Mouse (Mus musculus): ENCODE results near the gene Mnat1. TPM values are rescaled to one million over a fixed set of nuclear protein-coding genes. Genes with fewer than 3 reads are reported as not detected.
A peak's percentile ranks its signal among the peaks of the same experiment; 100 is the strongest.
"Not testable (repeated sequence)": the region's sequence is repeated elsewhere in the genome, so short reads cannot be mapped to it uniquely, and the experiment has no call there.

Mnat1 gene
- 10 to 100 TPM; 22.5 to 24.1 (median 23.4) TPM for total RNA-seq (2022)

DNA sequence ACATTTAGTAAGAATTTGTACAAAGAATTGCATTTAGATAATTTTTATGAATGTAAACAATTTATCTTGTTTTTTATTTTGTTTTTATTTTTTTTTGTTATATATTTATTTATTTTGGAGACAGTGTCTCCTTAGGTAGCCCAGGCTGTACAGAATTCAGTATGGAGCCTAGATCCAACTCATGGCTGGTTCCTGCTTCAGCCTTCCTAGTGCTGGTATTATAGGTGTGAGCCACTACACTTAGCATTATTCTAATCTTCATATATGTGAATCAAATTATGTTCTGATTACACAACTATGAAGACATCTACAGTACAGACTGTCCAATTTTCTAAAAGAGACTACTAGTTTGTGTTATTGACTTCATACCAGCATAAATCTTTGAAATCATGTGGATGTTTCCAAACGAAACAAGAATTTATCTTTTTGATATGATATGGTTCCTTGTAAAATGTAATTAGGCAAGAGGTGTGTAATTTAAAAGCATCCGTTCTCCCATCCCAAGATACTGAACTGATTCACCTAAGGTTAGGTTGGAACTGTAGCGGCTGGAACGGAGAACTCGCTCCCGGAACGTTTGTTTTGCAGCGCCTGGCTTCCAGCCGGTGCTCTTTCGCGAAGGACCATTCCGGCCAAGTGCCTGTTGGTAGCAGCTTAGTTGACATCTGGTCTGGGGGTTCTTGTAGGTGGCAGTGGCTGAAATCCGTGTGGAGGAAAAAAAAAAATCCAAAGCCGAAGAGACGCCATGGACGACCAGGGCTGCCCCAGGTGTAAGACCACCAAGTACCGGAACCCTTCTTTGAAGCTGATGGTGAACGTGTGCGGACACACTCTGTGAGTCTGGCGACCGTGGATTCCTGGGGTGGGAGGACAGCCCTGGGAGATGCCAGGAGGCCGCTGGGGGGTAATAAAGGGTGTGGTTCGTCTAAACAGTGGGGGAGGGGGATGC, at the start of gene Mnat1:
Gene Mnat1 (plus strand): TSS at position 625 of the 949 bp plus-strand sequence.
- peak; percentile 47 to 77 for DNase-seq (ENCODE audit: low spot score in 2 of 2)

DNA sequence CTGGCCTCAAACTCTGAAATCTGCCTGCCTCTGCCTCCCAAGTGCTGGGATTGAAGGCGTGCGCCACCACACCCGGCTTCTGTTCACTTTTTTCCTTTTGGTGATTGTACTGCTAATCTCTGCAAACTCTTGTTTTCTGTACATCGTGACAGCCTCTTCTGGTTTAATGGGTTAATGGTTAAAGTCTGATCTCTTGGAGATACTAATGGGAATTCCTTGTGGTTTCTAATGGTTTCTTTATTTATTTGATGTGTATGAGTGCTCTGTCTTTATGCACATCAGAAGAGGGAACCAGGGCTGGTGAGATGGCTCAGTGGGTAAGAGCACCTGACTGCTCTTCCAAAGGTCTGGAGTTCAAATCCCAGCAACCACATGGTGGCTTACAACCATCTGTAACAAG, 41.7 kb upstream of the Mnat1 start:
- not testable (repeated sequence) for DNase-seq (ENCODE audit: low spot score in 2 of 2)

DNA sequence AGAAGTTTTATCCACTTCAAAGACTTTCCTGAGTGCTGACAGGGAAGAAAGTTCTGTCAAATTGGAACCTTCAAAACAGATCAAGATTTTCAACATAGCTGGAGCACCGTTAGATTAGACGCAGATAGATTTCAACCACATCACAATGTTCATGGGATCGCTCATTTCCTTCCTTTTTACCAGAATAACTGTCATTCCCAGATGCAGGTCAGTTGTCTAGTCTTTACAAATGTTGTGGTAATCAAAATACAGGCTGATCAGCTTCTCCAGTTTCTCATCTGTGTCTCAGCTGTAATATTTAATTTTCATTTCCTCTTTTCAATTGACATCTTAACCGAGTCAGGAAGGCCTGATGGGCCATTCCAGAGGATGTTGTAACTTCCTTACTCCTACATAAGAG, 39.7 kb upstream of the Mnat1 start:
- DNase-seq (ENCODE audit: low spot score in 2 of 2), result no peak

DNA sequence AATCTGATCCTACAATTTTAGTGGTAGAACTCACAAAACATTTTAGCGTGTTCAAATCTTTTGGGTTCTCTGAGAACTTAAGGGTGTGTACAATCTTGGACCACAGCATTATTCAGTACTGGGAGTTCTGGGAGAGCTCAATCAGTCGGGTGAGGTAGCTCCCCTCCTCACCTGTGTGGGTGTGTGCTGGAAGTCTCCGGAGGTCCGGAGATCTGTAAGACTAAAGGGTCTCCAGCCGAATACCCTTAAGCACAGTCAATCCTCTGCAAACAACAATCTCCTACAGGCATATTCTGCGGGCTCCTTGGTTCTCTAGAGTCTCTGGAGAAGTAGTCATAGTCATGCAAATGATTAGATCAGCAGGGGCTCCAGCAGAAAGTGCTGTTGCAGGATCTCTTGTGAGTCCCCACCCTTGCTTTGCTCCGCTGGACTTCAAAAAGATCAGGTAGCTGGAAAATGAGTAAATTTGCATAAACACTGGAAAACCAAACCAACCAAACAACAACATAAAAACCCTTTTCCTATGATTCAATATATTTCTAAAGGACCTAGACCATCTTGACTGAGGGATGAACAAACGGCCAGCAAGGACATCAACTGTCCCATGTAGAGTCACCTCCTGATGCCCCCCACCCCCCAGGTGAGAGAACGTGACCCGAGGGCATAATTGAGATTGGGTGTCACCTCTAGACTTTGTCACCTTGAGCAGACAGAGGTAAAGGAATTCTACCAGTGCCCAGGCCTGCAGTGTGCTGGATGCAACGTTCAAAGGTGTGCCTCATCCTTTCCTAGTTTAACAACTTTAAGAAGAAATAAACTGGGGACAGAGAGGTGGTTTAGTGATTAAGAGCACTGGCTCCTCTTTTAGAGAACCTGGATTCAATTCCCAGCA, 37.5 kb upstream of the Mnat1 start:
- DNase-seq (ENCODE audit: low spot score in 2 of 2), result no peak

DNA sequence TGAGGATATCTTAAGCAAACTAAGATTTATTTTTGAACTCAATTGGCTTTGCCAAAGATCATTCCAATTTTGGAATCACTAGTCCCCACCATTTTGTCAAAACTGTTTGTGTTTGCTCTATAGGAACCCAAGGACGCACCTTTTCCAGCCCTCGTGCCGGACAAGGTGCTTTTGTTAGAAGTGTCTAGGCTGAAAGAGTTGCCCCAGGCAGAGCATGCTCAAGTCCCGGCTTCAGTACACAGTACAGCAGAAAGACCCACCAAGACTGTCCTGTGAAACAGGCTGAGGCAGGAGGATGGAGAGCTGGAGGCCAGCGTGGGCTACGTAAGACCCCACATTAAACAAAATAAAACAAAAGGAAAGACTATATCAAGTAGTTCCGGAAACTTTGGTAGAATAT, 36.4 kb upstream of the Mnat1 start:
- DNase-seq (ENCODE audit: low spot score in 2 of 2), result no peak

DNA sequence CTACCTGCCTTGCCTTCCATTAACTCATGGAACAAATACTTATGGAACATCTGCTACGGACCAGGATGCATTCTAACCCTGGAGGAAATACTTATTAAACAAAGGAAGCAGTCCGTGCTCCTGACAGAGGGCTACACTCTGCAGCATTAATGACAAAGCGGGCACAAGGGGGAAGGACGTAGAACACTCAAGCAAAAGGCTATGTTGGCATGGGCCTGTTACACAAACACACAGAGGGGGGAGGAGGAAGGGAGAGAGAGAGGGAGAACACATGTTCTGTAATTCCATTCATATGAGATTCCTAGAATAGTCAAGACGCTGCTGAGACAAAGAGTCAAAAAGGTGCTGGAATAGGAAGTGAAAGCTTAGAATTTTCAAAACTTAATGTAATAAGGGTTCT, 35.0 kb upstream of the Mnat1 start:
- DNase-seq (ENCODE audit: low spot score in 2 of 2), result no peak

DNA sequence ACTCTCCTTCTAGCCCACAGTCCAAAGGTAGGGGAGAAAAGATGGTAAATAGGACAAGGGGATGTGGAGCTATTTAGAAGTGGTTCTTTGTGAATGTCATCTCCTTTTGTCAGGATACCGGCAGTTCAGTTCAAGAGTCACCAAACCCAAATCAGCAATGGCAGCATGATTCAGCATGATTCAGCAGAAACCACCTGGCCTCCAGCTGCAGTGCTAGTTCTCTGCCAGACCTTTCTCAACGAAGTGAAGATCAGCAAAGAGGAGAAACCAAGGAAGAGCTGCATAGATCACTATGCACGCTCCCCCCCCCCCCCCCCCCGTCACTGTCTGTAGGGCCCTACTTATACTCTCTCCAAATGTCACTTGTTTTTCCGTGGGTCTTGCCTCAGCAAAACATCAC, 34.6 kb upstream of the Mnat1 start:
- DNase-seq (ENCODE audit: low spot score in 2 of 2), result no peak

DNA sequence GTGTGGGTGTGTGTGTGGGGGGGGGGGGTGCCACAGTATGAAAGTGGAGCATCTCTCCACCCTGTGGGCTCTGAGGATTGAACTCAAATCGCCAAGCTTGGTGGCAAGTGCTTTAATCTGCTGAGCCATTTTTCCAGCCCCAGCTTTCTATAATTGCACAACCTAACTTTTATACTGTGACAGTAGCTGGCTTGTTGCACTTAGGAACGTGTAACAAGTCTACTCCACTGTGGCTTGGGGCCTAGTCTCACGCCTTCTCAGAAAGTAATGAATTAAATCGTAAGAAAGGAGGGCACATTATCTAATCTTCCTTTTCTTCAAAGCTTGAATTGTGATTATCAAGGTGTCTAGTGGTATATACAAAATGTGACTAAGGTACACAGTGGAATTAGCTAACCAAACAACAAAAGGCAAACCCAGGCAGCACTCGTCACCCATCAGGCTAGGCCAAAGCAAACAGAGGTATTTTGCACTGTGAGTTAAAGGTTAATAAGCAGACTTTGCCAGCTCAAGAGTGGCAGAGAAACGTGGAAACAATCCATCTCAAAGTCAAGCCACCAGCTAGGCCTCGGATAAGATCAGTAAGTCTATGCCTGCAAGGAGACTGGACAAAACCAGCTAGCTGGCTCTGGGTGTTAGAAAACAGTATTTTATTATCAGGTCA, 32.7 kb upstream of the Mnat1 start:
- no peak for DNase-seq (ENCODE audit: low spot score in 2 of 2)

DNA sequence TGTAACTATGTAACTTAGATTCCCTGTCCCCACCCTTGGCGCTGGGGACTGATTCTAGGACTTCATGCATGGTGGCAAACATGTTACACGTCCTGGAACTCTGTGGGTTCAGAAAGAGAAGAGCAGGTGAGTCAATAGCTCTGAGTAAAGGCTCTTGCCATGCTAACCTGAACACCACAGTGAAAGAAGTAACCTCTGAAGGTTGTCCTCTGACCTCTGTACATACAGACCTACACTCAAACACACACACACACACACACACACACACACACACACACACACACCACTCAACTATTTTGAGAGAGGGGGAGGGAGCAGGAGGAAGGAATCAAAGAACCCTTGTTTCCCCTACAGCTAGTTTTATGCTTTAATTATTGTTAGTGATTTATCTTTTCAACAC, 29.3 kb upstream of the Mnat1 start:
- no peak for DNase-seq (ENCODE audit: low spot score in 2 of 2)

DNA sequence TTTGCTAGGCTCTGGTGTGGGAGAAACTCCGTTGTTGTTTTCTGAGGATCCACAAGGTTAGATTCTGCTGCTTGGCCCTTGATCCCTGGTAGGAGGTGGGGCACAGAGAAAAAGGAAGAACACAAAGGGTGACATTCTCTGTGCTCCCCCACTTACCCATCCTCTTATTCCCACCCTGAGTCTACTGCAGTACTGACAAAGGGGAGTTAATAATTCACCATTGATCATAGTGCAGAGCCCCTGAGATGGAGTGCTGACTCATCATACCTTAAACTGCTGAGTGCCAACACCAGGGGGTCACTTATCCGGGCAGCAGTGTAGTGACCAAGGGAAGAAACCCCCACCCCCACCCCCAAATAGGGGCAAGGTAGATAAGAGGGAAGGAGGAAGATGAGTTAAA, 28.9 kb upstream of the Mnat1 start:
- DNase-seq (ENCODE audit: low spot score in 2 of 2), result no peak

DNA sequence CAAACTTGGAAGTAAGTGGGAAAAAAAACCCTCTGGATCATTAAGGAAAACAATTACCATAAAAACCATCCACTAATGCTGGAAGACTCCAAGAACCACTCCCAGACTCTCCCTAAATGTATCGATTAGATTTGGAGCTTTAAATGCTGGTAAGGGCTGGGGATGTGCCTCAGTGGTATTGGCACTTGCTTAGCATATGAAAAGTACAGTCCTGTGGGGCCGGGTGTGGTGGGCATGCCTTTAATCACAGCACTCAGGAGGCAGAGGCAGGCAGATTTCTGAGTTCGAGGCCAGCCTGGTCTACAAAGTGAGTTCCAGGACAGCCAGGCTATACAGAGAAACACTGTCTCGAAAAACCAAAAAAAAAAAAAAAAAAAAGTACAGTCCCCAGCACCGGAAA, 27.3 kb upstream of the Mnat1 start:
- DNase-seq (ENCODE audit: low spot score in 2 of 2), result not testable (repeated sequence)

DNA sequence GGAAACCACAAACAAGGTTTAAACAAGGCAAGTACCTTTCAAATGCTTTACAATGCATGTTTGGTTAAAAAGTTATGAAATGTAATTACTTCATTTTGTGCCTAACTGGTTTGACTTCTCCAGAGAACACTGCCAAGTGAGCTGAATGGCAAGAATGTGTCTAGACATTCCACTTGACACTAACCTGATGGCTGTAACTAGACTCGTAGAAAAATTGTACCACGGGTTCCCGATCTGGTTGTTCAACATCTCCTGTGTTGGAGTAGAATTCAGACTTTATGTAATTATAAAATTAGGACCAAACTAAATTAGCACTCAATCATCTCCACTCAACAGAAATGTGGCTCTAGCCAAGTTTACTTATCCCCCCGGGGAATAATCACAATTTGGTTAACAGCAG, 24.9 kb upstream of the Mnat1 start:
- no peak for DNase-seq (ENCODE audit: low spot score in 2 of 2)

DNA sequence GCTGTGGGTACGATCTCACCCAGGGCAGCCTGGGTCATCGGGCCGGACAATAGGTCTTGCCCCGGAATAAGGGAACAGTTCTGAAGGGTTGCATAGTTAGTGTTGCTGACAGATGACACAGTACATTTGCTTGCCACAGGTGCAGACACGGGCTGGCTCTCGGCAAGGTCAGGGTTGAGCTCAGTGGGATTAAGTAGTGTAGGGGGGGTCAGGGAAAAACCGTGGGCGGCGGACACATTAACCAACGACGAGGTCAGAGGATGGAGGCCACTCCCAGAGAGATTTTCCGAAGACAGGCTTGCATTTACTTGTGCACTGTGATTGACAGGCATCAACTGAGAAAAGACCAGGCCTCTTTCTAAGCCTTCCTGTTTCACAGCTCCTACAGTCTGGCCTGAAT, 19.8 kb upstream of the Mnat1 start:
- no peak for DNase-seq (ENCODE audit: low spot score in 2 of 2)

DNA sequence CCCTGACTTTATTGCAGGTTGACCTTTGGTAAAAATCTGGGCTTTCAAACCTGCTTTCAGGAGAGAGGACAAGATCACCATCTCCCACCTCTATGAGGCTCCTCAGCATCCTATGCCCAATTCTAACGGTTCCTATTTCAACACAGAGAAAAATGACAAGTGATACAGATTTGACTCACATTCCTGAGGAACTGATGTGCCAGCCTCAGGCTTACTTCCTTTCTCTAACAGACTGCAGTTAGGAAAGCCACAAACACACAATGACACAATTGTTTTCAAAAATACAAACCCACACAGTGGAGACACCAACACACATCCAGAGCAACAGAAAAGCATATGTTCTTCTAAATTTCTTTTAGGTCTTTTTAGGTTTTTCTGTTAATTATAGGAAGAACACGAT, 15.7 kb upstream of the Mnat1 start:
- no peak for DNase-seq (ENCODE audit: low spot score in 2 of 2)

DNA sequence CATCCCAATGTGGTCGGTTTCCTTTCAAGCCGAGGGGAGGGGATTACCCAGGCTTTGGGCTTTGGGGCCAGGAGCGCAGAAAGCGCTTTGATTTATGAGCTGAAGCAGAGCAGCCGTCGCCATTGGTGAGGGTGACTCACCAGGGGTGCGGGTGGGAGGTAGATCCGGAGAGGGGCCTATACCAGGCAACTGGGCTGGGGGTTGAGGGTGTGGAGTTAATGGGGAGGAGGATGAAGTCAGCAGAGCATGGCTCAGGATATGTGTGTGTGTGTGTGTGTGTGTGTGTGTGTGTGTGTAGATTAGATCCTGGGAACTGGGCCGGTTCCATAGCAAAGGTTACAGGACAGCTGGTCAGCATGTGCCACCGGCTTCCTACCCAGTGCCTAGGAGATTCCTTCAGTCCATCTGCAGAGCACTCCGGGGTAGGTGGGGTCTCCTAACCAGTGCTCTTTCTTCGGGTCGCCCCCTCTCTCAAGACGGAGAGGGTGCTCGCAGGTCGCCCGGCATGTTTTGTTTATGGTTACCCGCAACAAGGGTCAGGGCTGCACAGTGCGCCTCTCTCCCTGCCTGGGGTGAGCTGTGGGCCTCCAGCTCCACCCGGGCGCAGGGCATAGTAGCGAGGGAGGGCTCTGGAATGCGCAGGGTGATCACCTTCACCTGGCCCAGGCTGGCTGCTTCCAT, 12.9 kb upstream of the Mnat1 start:
- DNase-seq (ENCODE audit: low spot score in 2 of 2), result no peak

DNA sequence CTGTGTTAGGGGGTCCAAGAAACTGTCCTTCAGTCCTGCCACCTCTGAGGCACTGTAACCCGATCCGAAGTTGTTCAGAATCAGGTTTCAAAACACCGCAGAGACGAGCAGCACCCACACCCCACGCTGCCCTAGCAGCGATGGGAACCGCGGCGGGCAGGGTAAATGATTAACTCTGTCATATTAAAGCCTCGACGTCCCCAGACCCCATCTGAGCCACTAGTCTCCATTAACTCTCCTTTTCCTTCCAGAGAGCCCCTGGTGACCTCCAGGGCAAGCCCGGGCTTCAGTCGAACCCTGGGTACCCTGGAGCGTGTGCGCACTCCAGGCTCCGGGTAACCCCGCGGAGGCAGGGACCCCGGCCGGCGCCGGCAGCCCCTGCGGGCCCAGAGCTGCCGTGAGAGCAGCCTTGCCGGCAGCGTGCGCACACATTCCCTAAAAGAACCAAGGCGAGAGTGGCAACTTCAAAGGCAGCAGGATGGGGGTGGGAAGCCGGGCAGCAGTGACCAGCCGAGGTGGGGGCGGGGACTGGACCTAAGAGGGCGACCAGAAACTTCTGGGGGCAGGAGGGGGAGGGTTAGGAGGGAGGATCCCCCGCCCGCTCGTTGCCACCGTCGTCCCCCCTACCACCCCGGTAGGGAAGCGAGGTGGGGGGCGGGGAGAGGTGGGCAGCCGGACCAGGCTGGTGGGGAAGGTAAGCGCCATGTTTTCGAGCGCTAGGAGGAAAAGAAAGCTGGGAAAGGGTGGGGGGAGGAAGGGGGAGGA, 11.8 kb upstream of the Mnat1 start:
- no peak for DNase-seq (ENCODE audit: low spot score in 2 of 2)

DNA sequence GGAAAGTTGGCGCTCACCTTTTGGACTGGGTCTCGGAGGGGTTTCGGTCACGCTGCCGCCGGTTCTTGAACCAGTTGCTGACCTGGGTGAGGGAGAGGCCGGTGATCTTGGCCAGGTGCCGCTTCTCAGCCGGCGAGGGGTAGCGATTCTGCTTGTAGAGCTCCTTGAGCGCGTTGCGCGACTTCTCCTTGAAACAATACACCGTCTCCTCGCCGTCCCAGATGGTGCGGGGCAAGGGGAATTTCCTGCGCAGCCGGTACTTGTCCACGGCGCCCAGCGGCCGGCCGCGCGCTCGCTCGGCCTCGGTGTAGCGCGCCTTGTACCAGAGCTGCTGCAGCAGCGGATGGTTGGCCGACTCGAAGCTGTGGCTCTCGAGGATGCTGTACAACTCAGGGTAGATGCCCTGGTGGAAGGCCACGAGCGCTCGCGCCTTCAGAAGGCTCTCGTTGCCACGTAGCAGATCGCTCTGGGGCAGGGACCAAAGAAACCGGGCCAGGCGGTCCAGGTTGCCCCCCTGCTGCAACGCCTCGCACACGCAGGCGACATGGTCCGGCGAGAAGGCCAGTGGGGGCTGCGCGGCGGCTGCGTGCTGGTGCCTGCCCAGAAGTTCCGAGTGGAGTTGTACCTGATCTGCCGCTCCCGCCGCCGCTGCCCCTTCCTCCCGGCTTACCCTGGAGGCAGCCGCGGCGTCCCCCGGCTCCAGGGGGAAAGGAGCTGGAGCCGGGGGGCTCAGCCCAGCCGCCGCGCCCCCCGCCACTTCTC, 11.0 kb upstream of the Mnat1 start:
- DNase-seq (ENCODE audit: low spot score in 2 of 2), result no peak

DNA sequence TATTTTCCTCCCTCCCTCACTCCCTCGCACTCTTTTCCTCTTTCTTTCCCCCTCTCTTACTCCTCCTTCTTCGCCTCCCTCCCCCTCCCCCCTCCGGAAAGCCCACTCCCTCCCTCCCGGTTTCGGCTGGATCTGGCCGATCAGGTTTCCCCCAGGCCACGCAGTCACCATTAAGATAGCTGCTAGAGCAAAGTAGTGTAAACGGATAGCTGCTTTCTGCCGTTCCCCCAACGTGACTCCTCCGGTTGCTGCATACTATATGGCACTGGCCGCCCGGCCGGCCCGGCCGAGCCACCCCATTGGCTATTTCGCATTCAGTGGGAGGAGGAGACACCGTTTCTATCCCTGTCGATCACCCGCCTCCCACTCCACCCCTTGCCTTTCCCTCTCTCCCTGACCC, 10.3 kb upstream of the Mnat1 start, which contains the start of gene Six4:
Gene Six4 (minus strand): TSS at position 261 of the 400 bp plus-strand sequence.
- peak in 1 of 2 experiments; percentile 26 for DNase-seq (ENCODE audit: low spot score in 2 of 2)

DNA sequence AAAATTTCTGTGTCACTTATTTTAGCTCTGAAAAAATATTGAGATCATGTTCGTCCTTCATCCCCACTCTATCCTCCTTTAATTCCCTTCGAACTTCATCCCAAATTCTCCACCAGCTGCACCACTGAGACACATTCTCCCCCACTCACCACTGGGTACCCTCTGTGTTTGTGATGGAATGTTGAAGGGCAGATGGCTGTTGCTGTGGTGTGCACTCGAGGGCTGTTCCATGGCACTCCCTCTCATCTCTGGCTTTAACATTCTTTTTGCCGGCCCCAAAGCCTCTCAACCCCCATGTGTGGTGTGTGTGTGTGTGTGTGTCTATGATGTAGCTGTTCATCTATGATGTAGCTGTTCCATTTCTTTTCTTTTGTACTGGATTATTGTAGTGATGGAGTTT, 1.7 kb downstream of the Mnat1 start:
- DNase-seq (ENCODE audit: low spot score in 2 of 2), result no peak

DNA sequence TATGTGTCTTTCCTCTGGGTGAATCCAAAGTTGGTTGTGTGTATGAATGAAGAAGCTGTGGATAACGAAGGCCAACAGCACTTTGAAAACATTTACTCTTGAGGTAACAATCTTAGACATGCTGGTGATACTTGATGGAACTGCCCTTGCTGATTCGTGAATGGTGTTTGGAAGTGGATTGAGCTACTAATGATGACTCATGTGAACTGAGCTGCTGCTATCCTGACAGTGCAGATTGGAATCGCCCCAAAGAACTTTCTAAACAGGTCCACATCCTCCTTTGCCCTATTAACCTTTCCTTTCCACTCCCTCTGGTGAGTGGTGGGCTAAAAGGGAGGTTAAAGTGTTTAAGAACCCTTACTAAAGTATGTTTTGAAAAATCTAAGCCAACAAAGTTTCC, 17.2 kb downstream of the Mnat1 start:
- no peak for DNase-seq (ENCODE audit: low spot score in 2 of 2)
